In the genomic region with DNA sequence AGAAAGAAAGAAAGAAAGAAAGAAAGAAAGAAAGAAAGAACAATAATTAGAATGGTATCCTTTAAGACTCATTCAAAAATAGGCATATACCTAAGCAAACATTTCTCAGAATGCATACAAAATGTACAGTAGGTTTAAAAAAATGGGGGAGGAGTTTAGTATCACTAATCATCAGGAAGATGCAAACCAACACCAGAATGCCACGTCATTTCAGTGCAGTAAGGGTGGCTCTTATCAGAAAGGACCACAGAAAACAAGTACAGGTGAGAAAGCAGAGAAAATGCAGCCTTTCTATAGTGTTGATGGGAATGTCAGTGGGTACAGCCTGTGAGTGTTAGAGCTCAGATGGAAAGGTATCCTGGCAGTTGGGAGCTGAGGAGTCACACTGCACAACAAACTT, we compare ENCODE assay signal across 24 mouse cellular contexts. TPM values are rescaled to one million over a fixed set of nuclear protein-coding genes. Genes with fewer than 3 reads are reported as not detected.
A peak's percentile ranks its signal among the peaks of the same experiment; 100 is the strongest.
DNase-seq lines count a peak whose midpoint lies in the region; ATAC-seq and TF ChIP-seq lines count a peak whose summit lies in the region.
"Had no signal": no experiment of that assay in that cellular context is flagged by ENCODE, and none has a peak within 500 bp of the region (broad histone marks: within the 10 kb centered on the region; RNA-seq: fewer than 3 reads in every experiment).

No protein-coding gene starts in this region.

- no peak for TF ChIP-seq CTCF in stomach, postnatal 0 days (IDR thresholded peaks at IDR 0.05; ENCODE audit: low read depth)

- H3K4me3 ChIP-seq in stomach, embryonic 15.5 days (replicated peaks) = no peak overlapping the region
- no peak overlapping the region for H3K4me3 ChIP-seq in stomach, postnatal 0 days (ENCODE audit: low read depth, low read length)
- no peak overlapping the region for H3K4me3 ChIP-seq in liver, embryonic 15.5 days (replicated peaks)
- H3K4me3 ChIP-seq: embryonic facial prominence, embryonic 15.5 days; forebrain, embryonic 12.5 days; hindbrain, embryonic 13.5 days had no signal

- H3K4me1 ChIP-seq in stomach, embryonic 15.5 days = no peaks in the 10 kb centered on the region
- H3K4me1 ChIP-seq in stomach, postnatal 0 days (replicated peaks; ENCODE audit: control insufficient read depth, insufficient read depth) = no peaks in the 10 kb centered on the region
- peaks cover 52% of the 10 kb centered on the region for H3K4me1 ChIP-seq in liver, embryonic 15.5 days (replicated peaks)
- H3K4me1 ChIP-seq: embryonic facial prominence, embryonic 15.5 days; forebrain, embryonic 12.5 days; hindbrain, embryonic 13.5 days had no signal

- WGBS in stomach, embryonic 15.5 days = 34% methylated on average over 1 of the region's 1 CpGs
- WGBS in stomach, postnatal 0 days = 46% methylated on average over 1 of the region's 1 CpGs
- 16% methylated on average over 1 of the region's 1 CpGs for WGBS in liver, embryonic 15.5 days (ENCODE audit: insufficient replicate concordance)

- intact Hi-C loops in heart, postnatal 14 days (cut with DNase I) = no loop called here

- no peaks in the 10 kb centered on the region for H3K27me3 ChIP-seq in stomach, embryonic 15.5 days (replicated peaks)
- no peaks in the 10 kb centered on the region for H3K27me3 ChIP-seq in stomach, postnatal 0 days (ENCODE audit: control insufficient read depth, insufficient read depth, low read length)
- no peaks in the 10 kb centered on the region for H3K27me3 ChIP-seq in liver, embryonic 15.5 days
- H3K27me3 ChIP-seq: embryonic facial prominence, embryonic 15.5 days; forebrain, embryonic 12.5 days; hindbrain, embryonic 13.5 days had no signal

- no peak overlapping the region for H3K4me2 ChIP-seq in stomach, embryonic 15.5 days
- no peak overlapping the region for H3K4me2 ChIP-seq in stomach, postnatal 0 days (replicated peaks; ENCODE audit: low read depth)
- H3K4me2 ChIP-seq in liver, embryonic 15.5 days = peak overlapping the region; percentile 12
- H3K4me2 ChIP-seq: embryonic facial prominence, embryonic 15.5 days; forebrain, embryonic 12.5 days; hindbrain, embryonic 13.5 days had no signal

- no peak overlapping the region for H3K27ac ChIP-seq in stomach, embryonic 15.5 days
- no peak overlapping the region for H3K27ac ChIP-seq in stomach, postnatal 0 days (replicated peaks)
- H3K27ac ChIP-seq in liver, embryonic 15.5 days (replicated peaks) = peak overlapping the region; percentile 79
- H3K27ac ChIP-seq: embryonic facial prominence, embryonic 15.5 days; forebrain, embryonic 12.5 days; hindbrain, embryonic 13.5 days had no signal

- no peak overlapping the region for H3K9ac ChIP-seq in stomach, embryonic 15.5 days
- no peak overlapping the region for H3K9ac ChIP-seq in stomach, postnatal 0 days (ENCODE audit: low read length)
- 0 out of 2 replicates have a peak overlapping the region, but pooled peaks have one; percentile 3 for H3K9ac ChIP-seq in liver, embryonic 15.5 days
- H3K9ac ChIP-seq: embryonic facial prominence, embryonic 15.5 days; forebrain, embryonic 12.5 days; forebrain, postnatal 0 days; hindbrain, embryonic 13.5 days had no signal

- peak; percentile 50 for DNase-seq in heart, adult 11 months
- DNase-seq in heart, postnatal 14 days = no peak
- DNase-seq in stomach, postnatal 0 days (ENCODE audit: low spot score) = no peak
- no peak for DNase-seq in thymus, postnatal 36 days
- DNase-seq in lung, postnatal 36 days = no peak
- DNase-seq: adrenal gland, adult 8-10 months; adrenal gland, postnatal 36 days; B cell, adult 2 months; cerebellum, adult 8-10 months; cerebellum, postnatal 14 days; embryo, embryonic 11 days; forebrain, postnatal 0 days; gastrocnemius, postnatal 36 days; heart, postnatal 10 days had no signal

- no peak for TF ChIP-seq EP300 in stomach, postnatal 0 days (optimal IDR thresholded peaks at IDR 0.05)

- H3K36me3 ChIP-seq in stomach, embryonic 15.5 days = no peaks in the 10 kb centered on the region
- no peaks in the 10 kb centered on the region for H3K36me3 ChIP-seq in stomach, postnatal 0 days (ENCODE audit: control insufficient read depth, insufficient read depth, low read length)
- H3K36me3 ChIP-seq in liver, embryonic 15.5 days (replicated peaks) = no peaks in the 10 kb centered on the region
- H3K36me3 ChIP-seq: embryonic facial prominence, embryonic 15.5 days; forebrain, embryonic 12.5 days; G1E; hindbrain, embryonic 13.5 days had no signal

- H3K9me3 ChIP-seq in stomach, embryonic 15.5 days = no peaks in the 10 kb centered on the region
- no peaks in the 10 kb centered on the region for H3K9me3 ChIP-seq in stomach, postnatal 0 days (ENCODE audit: control insufficient read depth, low read length)
- H3K9me3 ChIP-seq in liver, embryonic 15.5 days (replicated peaks) = no peaks in the 10 kb centered on the region
- H3K9me3 ChIP-seq: embryonic facial prominence, embryonic 15.5 days; forebrain, embryonic 12.5 days; G1E; hindbrain, embryonic 13.5 days had no signal

- ATAC-seq in stomach, embryonic 15.5 days (ENCODE audit: insufficient read depth, low FRiP score, low read depth) = peak; percentile 56; the same call in 1 of the 2 replicates
- no peak for ATAC-seq in stomach, postnatal 0 days (ENCODE audit: low FRiP score, low TSS enrichment)
- peak; percentile 74 for ATAC-seq in liver, embryonic 15.5 days (ENCODE audit: insufficient read depth)
- peak; percentile 24; the same call in 1 of the 2 replicates for ATAC-seq in megakaryocyte-erythroid progenitor cell, adult 5-6 weeks (replicated peaks; ENCODE audit: low FRiP score, low TSS enrichment, poor library complexity, severe bottlenecking)
- ATAC-seq: CD4-positive, CD25-positive, alpha-beta regulatory T cell, adult 4 months; forebrain, postnatal 0 days had no signal

RNA-seq across cellular contexts. Expression of gene Gm47985, which starts 55.6 kb away (rescaled TPM):
- under 1 TPM; 0.61 to 0.91 TPM for total RNA-seq in heart, postnatal 14 days (2021)
- 0.13 and 0.17 TPM in 2 replicates for polyA plus RNA-seq in stomach, embryonic 15.5 days (2015; fragmentation: Nextera tagmentation; extraction: Ambion mirVana)
- polyA plus RNA-seq in stomach, postnatal 0 days (2015; fragmentation: Nextera tagmentation; extraction: Ambion mirVana) = not detected in 2 replicates
- polyA plus RNA-seq in liver, embryonic 15.5 days (2015; fragmentation: Nextera tagmentation; extraction: Ambion mirVana) = 1.9 and 2.2 TPM in 2 replicates
- 0.69 TPM in 1 of 2 replicates, not detected in the other for total RNA-seq in megakaryocyte-erythroid progenitor cell, adult 5-6 weeks (2014; fragmentation: Nextera tagmentation)
- total RNA-seq in megakaryocyte-erythroid progenitor cell, adult 5-6 weeks (2017) = 0.19 TPM in 1 of 2 replicates, not detected in the other
- total RNA-seq: adrenal gland, adult 8-10 months; adrenal gland, postnatal 36 days; forebrain, postnatal 0 days; gastrocnemius, postnatal 36 days; hematopoietic stem cell, adult 5-6 weeks had no signal
- polyA plus RNA-seq: CD4-positive, CD25-positive, alpha-beta regulatory T cell, adult 4 months; embryonic facial prominence, embryonic 15.5 days; forebrain, postnatal 0 days; heart, embryonic 14.5 days had no signal
